Mouse (Mus musculus) adrenal gland, postnatal 14 days (tissue): ENCODE data around the gene Anks4b. TPM values are rescaled to one million over a fixed set of nuclear protein-coding genes. Genes with fewer than 3 reads are reported as not detected.

ENCODE experiments used
- DNase-seq: peaks from one replicate; pipeline ENCODE4 v3.0.0; 2021; ENCODE audit warnings: mixed read lengths
- total RNA-seq: library from RNA; stranded (reverse); gene quantifications from 2 replicates; pipeline ENCODE4 v1.2.3, GENCODE M21; 2021

Anks4b gene
- total RNA-seq, 1 experiment from 2014 or later, result 2.1 TPM

GRCm38 (mm10) chr7:120188946-120189345, 15.3 kb downstream of the Anks4b start:
- no peak for DNase-seq

- no peak for DNase-seq
These were observed 15.9 kb downstream of the Anks4b start for GRCm38 (mm10) chr7:120189369-120190149.

DNA sequence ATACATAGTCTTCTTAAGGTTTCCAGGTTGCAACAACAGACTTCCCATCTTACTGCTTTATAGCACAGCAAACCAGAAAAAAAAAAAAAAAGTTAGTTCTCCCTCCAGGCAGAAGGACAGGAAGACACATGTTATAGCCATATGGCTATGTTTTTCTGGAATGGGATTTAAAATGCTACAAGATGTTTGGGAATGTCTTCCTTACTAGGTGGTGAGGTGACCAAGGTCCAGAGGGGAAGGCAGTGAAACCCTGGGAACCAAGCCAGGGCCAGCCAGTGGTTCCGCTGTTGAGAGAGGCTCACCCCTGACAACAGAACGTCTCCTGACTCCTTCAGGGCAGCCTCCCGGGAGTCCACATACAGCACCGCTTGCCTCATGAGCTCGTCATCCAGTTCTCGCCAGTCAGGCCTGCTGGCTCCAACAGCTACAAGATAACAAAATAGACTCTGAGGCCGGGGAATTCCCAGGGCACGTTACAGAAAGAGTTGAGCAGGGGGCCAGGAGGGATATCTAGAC, 16.6 kb downstream of the Anks4b start:
- DNase-seq, result peak; percentile 41

DNA sequence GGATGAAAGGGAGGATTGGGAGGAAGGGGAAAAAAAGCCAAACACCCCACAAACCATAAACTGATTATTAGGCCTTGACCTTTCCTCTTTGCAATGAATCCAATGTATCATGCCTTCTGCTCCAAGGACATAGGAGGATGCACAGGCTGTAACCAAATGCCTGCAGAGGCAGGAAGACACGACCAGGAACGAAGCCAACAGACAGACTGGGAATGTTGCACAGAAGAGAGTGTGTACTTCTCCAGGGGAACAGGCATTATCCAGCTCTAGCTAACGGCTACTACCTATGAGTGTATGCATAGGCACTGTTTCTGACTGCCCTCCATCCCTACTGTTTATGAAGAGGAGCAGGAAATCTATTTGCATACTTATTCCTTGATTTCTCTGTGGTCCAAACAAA, 18.5 kb downstream of the Anks4b start:
- DNase-seq, result peak; percentile 19

DNA sequence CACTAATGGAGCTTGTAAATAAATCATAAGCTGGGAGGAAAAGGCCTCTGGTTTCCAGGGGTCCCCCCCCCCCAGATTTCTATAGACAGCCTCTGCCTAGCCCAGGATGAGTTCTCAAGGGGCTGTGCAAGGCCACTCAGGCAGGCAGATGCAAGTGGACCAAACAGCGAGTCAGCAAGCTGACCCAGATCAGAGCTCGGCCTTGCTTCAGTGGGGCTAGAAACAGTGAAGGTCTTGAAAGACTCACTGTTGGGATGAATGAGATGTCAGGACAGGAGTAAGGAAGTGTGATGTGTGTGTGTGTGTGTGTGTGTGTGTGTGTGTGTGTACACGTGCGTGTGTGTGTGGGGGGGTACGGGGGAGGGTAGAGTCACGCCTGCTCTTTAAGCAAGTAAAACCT, 19.2 kb downstream of the Anks4b start:
- peak; percentile 55 for DNase-seq

DNA sequence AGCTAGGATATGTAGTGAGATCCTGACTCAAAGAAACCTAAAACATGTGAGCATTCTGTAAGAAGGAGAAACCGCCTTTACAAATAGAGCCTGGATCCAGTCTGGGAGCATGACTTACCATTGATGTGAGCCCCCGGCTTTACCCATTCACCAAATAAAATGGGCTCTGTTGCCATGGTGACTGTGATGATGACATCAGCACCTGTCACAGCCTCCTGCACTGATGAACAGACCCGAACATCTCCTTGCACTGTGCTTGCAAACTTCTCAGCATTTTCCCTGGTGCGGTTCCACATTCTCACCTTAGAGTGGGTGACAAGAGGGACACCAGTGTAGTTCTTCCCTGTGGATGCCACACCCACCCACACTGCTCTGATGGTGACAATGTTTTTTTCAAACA, 21.5 kb downstream of the Anks4b start:
- no peak for DNase-seq

DNA sequence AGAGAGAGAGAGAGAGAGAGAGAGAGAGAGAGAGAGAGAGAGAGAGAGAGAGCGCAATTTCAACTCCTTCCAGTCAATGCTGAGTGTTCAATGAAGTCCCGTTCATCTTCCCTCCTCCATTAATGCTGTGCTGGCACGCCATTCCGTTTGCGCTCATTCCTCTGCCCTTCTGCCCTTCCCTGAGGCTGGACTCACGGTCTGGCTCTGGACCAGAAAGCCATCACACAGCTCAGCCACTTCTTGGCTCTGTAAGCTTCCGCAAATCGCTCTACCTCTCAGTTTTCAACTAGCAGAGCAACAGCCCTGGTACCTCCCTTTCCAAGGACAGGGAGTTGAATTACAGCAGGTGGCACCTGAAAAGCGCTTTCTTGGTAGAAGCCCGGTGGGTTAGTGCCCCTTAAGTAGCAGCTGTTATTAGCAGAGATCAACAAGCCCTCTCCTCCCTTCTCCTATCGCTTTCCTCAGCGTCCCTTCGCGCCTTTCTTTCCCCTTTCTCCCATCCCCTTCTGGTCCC, 27.6 kb downstream of the Anks4b start:
- peak; percentile 59 for DNase-seq

DNA sequence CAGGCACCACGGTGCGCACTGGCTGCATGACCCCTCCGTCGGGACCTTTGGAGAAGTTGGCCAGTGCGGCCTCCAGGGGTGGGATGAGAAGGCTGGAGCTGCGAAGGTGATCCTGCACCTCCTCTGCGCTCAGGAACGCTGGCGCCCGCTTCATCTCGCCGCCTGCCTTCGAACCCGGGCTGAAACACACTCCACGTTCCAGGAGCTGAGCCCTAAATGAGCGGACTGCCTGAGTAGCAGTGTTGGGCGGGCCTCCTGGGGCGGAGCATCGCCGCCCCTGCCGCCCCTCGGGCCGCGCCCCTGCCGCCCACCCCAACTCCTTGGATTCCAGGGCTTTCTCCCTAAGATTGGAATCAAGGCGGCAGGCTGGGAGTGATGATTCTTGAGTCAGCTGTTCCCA, 28.1 kb downstream of the Anks4b start, which contains the start of gene Crym:
Gene Crym (minus strand): TSS at position 341 of the 400 bp plus-strand sequence.
- no peak for DNase-seq

DNA sequence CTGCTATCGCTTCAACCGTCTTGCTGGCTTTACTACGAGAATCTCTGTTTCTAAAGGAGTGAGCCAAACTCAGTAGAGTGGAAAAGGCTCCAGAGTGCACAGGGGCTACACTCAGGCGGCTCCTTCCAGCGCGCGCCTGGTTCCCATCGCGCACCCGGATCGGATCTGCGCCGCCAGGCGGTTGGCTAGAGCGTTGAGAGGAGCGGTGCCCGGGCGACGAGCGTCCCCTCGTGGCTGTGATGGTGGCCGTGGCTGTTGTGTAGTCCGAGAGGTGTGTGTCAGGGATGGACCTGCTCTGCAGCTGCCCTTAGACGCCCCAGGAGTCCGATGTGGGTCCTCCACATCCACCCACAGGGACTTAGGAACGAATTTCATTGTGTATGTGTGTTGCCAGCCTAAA, 30.1 kb downstream of the Anks4b start, which contains the start of gene Abca14:
Gene Abca14 (plus strand): TSS at position 173 of the 400 bp plus-strand sequence.
- peak; percentile 92 for DNase-seq

GRCm38 (mm10) chr7:120205989-120206388, 32.3 kb downstream of the Anks4b start:
- no peak for DNase-seq

DNA sequence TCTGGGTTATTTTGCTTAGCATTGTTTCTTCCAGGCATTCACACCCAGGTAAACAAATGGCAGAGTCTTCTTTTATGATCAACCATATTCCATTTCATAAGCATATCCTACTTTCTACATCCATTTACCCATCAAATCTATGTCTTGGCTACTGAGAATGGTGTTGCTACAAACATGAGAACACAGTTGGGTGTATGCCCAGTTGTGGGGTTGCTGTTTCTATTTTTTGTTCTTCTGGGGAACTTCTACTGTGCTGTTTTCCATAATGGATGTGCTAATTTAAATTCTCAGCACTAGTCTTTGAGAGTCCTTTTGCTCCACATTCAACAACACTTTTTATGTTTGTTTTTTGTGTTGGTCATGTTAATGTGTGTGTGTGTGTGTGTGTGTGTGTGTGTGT, 54.9 kb downstream of the Anks4b start:
- DNase-seq, result no peak

Other genes with a start within 250 kb of the Anks4b start
- not detected in 2 replicates for gene Dnah3, start 78.6 kb upstream of the Anks4b start, total RNA-seq
- gene Tmem159, start 71.5 kb upstream of the Anks4b start, total RNA-seq, result 46.4 and 59.7 TPM in 2 replicates
- not detected in 2 replicates for gene Zp2, start 28.6 kb upstream of the Anks4b start, total RNA-seq
- gene Crym, start 28.3 kb downstream of the Anks4b start, total RNA-seq, result 1.9 and 3.1 TPM in 2 replicates
- not detected in 2 replicates for gene Abca14, start 30.1 kb downstream of the Anks4b start, total RNA-seq
- not detected in 2 replicates for gene Abca15, start 154.8 kb downstream of the Anks4b start, total RNA-seq
- gene Abca16, start 235.8 kb downstream of the Anks4b start, total RNA-seq, result not detected in 2 replicates